Mouse (Mus musculus) left cerebral cortex, postnatal 25 days (tissue): ENCODE measurements at regions not wholly inside any gene's neighbourhood (a gene's known extent, or its start where the extent isn't known, plus 50 kb on each side); places are given as distances from the start of the nearest gene placed in this dataset.

ENCODE experiments used
- DNase-seq, 2 experiments: peaks; one replicate each; pipeline ENCODE4 v3.0.0; 2022; ENCODE audit warnings: low spot score in 2 of 2, mixed read lengths in 1 of 2
- intact Hi-C: fragments of 180-260 bp; cut with DNase I; formaldehyde crosslinking; loops from one replicate; pipeline ENCODE4 v1.15.1; 2025

DNA sequence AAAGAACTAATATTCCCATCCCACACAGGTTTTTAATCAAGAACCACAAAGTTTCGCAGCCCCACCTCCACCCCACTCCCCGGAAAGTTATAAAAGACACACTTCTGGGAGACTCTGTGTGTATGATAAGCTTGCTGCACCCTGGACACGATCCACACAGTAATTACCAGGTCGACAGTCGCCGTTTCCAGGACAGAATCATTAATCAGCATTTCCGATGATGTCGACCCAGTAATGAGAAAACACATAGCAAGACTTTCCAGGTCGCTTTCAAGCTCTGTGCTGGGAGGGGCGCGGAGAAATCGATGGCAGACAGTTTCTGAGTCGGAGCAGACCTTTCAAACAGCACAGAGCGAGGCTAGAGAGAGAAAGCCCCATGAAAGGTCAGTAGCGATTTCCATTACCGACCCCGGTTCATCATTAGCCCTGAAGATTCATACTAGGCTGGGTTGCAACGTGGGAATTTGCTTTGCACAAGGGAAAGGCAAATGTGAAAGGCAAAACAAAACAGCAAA, 68.6 kb upstream of the Tmpo start:
- intact Hi-C loops, result no loop called here
- DNase-seq, result no peak

DNA sequence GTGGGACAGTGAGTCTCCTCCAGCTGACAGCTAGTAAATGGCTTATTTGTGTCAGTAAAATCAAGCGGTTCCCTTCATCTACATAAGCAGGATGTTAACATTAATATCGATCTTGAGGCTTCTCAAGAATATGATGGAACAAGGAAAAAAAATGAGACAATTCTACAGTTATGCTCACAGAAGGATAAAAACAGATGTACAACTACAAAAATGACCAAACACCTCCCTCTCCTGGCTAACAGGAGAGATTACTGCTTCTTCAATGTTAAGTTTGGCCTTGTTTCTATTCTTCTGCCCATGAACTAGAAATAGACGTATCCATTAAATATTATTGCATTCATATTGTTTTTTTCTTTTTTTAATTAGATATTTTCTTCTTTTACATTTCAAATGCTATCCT, 63.2 kb upstream of the Tmpo start:
- intact Hi-C loops, result no loop called here
- DNase-seq, result peak in 1 of 2 experiments; percentile 38

DNA sequence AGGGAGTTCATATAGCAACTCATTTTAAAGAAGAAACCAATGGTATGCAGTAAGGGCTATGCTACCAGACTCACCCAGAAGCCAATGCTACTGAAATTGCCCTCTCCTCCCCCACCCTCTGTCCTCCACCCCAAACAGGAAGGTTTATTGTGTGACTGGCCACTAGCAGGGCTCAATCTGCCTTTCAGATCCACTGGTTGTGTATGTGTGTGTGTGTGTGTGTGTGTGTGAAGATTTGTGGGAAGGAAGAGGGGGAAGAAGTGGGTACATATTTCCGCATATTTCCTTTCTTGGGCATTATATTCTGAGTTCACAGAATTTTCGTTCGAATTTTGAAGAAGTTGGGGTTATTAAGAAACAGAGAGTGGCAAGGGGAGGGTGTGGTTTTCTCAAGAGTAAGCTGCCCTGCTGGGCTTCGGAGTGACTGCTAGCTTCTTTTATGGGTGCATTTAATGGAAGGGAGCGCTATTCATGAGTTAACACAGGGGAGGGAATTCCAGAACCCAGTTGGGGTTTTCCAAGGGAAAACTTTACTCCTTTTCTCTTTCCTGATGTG, 61.5 kb upstream of the Tmpo start:
- DNase-seq, result no peak
- intact Hi-C loops, result no loop called here

DNA sequence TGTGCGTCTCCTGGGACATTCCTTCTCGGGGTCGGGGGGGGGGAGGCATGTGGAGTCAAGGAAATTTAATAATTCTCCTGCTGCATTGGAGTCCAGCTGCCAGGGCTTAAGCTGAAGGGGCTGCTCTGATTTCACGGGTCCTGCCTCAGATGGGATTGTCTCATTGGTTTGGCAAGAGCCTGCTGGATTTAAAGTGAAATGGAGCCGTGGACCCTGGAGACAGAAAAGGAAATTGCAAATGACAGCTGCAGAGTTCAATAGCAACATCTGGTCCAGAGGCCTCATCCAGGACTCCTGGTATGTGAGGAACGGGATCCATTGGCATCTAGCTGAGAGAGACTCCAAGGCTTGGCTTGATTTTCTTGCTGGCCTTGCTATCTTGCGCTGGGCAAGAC, 60.5 kb upstream of the Tmpo start:
- intact Hi-C loops, result no loop called here
- DNase-seq, result no peak

DNA sequence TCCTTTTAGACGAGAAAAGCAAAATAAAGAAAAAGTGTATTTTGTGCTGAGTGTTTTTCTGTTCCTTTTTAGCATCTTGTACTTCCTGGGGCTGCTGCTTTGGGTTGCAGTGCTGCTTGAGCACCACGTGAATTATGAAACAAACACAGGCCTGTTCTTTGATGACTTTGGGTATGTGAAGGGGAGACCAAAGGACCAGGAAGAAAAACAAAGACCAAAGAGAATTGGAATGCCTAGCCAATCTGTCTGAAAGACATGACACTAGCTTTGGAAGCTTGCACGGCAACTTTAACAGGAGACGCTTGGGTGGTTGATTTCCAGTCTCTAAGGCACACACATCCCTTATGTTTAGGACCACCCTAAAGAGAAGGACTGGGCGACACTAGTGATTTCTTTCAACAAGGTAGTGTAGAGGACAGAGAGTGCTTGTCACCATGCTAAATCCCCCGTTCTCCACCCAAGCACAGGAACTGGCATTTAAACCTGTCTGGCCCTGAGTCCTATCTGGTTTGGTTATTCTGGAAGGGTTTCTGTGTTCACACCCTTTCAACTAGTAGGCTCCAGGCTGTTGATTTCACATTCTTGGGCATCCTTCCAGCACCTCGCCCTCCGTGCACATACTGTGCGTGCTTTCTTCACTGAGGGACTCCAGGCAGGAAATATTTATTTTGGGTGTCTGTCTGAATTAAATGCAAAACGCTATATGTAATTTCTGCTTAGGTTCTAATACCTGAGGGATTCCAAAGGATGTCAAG, 59.9 kb upstream of the Tmpo start:
- intact Hi-C loops, result no loop called here
- peak; percentile 14 to 16 for DNase-seq

DNA sequence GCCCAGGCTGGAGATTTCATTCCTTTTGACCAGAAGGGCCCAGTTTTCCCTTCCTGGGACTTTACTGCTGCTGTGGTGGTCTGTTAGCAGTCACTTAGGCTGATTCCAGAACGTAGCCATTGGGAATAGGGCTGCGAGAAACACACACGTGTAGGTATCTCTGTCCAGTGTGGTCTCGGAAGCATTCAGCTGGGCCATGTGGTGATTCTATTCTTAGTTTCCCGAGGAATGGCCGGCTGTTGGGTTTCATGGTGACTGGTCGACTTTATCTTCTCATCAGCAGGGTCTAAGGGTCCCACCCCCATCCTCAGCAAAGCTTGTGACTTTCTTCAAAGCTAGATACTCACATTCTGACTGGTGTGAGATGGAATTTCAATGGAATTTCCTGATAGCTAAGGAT, 59.2 kb upstream of the Tmpo start:
- intact Hi-C loops, result no loop called here
- no peak for DNase-seq

DNA sequence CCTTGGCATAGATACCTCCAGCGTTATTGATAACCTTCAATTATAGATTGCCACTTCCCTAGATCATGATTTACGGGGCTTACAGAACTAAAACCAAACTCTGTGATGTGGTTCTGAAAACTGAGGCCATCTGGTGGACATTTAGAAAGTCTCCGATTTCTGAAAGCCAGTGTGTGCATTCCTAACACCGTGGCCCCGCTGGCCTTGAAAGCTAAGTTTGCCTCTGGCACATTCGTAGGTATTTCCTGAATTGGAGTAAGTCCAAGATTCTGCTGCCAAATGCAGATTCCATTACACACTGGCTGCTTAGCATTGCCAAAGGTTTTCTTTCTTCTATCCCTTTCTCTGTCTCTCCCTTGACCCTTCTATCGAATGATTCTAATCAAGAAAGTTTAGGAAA, 55.7 kb upstream of the Tmpo start:
- intact Hi-C loops, result loop anchor here (2.0 to 5.0 kb wide), 3 partner anchors 40 to 165 kb away; no protein-coding TSS in a partner anchor
- peak in 1 of 2 experiments; percentile 27 for DNase-seq

DNA sequence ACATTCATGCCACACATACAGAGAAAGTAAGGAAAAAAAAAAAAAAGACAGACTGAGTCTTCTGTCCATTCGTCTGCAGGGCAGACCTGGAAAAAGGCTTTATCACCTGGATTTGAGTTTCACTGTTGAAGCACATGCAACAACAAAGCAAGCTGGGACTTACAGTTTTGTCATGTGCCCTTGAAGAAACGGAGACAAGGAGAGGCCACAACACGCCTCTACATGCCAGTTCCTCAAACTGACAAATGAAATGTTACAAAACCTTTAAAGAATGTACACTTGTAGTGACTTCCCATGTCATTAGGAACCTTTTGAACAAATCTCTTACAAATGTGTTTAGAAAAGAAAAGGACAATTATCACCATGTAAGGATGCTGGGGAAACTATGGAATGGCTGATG, 53.6 kb upstream of the Tmpo start:
- DNase-seq, result no peak
- intact Hi-C loops, result loop anchor here (5.0 kb wide), 1 partner anchor 162 kb away; no protein-coding TSS in a partner anchor
